Comparison of ENCODE assay signal across 16 mouse cellular contexts in genomic region chrX:23027622-23028021, GRCm38 (mm10).
DNase-seq lines count a peak whose midpoint lies in the region; ATAC-seq lines count a peak whose summit lies in the region.
"Had no signal": no experiment of that assay in that cellular context is flagged by ENCODE, and none has a peak within 500 bp of the region (broad histone marks: within the 10 kb centered on the region; RNA-seq: fewer than 3 reads in every experiment).

No protein-coding gene starts in this region.

- H3K9ac ChIP-seq in forebrain, embryonic 15.5 days (replicated peaks) = no peak overlapping the region
- H3K9ac ChIP-seq: liver, embryonic 14.5 days; neural tube, embryonic 15.5 days had no signal

- H3K4me1 ChIP-seq in forebrain, embryonic 15.5 days = no peaks in the 10 kb centered on the region
- H3K4me1 ChIP-seq in forebrain, embryonic 10.5 days = no peaks in the 10 kb centered on the region
- H3K4me1 ChIP-seq: megakaryocyte, embryonic 14.5 days; neural tube, embryonic 15.5 days had no signal

- no peak overlapping the region for H3K4me2 ChIP-seq in forebrain, embryonic 15.5 days (replicated peaks)
- H3K4me2 ChIP-seq: neural tube, embryonic 15.5 days had no signal

- H3K9me3 ChIP-seq in forebrain, embryonic 15.5 days = no peaks in the 10 kb centered on the region
- H3K9me3 ChIP-seq in forebrain, embryonic 10.5 days = no peaks in the 10 kb centered on the region
- H3K9me3 ChIP-seq: megakaryocyte, embryonic 14.5 days; neural tube, embryonic 15.5 days had no signal

- ATAC-seq in forebrain, embryonic 15.5 days (replicated peaks) = peak; percentile 79
- ATAC-seq: hindbrain, embryonic 16.5 days; lung, postnatal 0 days had no signal

- H3K27me3 ChIP-seq in forebrain, embryonic 15.5 days = no peaks in the 10 kb centered on the region
- no peaks in the 10 kb centered on the region for H3K27me3 ChIP-seq in forebrain, embryonic 10.5 days (ENCODE audit: poor library complexity, severe bottlenecking)
- H3K27me3 ChIP-seq: megakaryocyte, embryonic 14.5 days; neural tube, embryonic 15.5 days had no signal

- H3K27ac ChIP-seq in forebrain, embryonic 15.5 days (replicated peaks) = no peak overlapping the region
- H3K27ac ChIP-seq in forebrain, embryonic 10.5 days = no peak overlapping the region
- H3K27ac ChIP-seq: liver, embryonic 14.5 days; neural tube, embryonic 15.5 days had no signal

- no peaks in the 10 kb centered on the region for H3K36me3 ChIP-seq in forebrain, embryonic 15.5 days
- H3K36me3 ChIP-seq in forebrain, embryonic 10.5 days (replicated peaks) = no peaks in the 10 kb centered on the region
- H3K36me3 ChIP-seq: neural tube, embryonic 15.5 days had no signal

- DNase-seq in adrenal gland, postnatal 10 days = peak; percentile 2
- DNase-seq in adrenal gland, postnatal 14 days = no peak
- DNase-seq in forebrain, embryonic 10.5 days (ENCODE audit: extremely low spot score, low spot score) = no peak
- DNase-seq in left cerebral cortex, postnatal 4 days = peak; percentile 13
- no peak for DNase-seq in left cerebral cortex, adult 11 months (ENCODE audit: low spot score)
- DNase-seq in layer of hippocampus, adult 9-11 months = peak; percentile 29
- no peak for DNase-seq in ovary, postnatal 14 days (ENCODE audit: low spot score)
- DNase-seq: adrenal gland, postnatal 36 days; kidney, adult 8-10 months; thymus, postnatal 4 days had no signal

- intact Hi-C loops in left cerebral cortex, postnatal 4 days (cut with DNase I) = no loop called here

- no peak overlapping the region for H3K4me3 ChIP-seq in forebrain, embryonic 15.5 days
- no peak overlapping the region for H3K4me3 ChIP-seq in forebrain, embryonic 10.5 days
- H3K4me3 ChIP-seq: megakaryocyte, embryonic 14.5 days; neural tube, embryonic 15.5 days had no signal

- 52% methylated on average over 3 of the region's 3 CpGs for WGBS in forebrain, embryonic 15.5 days
- WGBS in forebrain, embryonic 10.5 days = 84% methylated on average over 3 of the region's 3 CpGs

Comparison
In these comparisons a context has a peak if more than half of its experiments do, and no peak if none do; other contexts are left out.
1. DNase-seq: peak in adrenal gland, postnatal 10 days (single experiment), left cerebral cortex, postnatal 4 days (single experiment) and layer of hippocampus, adult 9-11 months (single experiment); none in adrenal gland, postnatal 14 days (single experiment), forebrain, embryonic 10.5 days (single experiment), left cerebral cortex, adult 11 months (single experiment) and ovary, postnatal 14 days (single experiment).